Mouse (Mus musculus) limb, embryonic 14.5 days (tissue): ENCODE data around the gene Tmsb15b2. TPM values are rescaled to one million over a fixed set of nuclear protein-coding genes. Genes with fewer than 3 reads are reported as not detected.
"Not testable (repeated sequence)": the region's sequence is repeated elsewhere in the genome, so short reads cannot be mapped to it uniquely, and the experiment has no call there.

Source experiments
- ATAC-seq: fragments of 200-750 bp; cut with Nextera tagmentation; 2 replicates; pipeline ENCODE4 v1.8.0; 2017; ENCODE audit warnings: low read depth, moderate number of reproducible peaks, moderate TSS enrichment; ENCODE audit not compliant: low FRiP score
- DNase-seq: peaks from one replicate; pipeline ENCODE4 v3.0.0-alpha.2; 2015; ENCODE audit warnings: low spot score
- H3K27ac ChIP-seq: fragments of 300-500 bp; sonication (generic); replicated peaks from 2 replicates; pipeline ENCODE4 v1.5.1; 2014; ENCODE audit warnings: low read depth, mild to moderate bottlenecking, low read length, moderate library complexity, mixed read lengths
- H3K27me3 ChIP-seq: fragments of 300-500 bp; sonication (generic); 2 replicates; pipeline ENCODE4 v1.6.1; 2014; ENCODE audit warnings: low read length, mixed read lengths; ENCODE audit not compliant: control insufficient read depth, insufficient read depth
- H3K36me3 ChIP-seq: fragments of 300-500 bp; sonication (generic); 2 replicates; pipeline ENCODE4 v1.6.1; 2014; ENCODE audit warnings: mild to moderate bottlenecking, low read length, moderate library complexity, mixed read lengths; ENCODE audit not compliant: control insufficient read depth, insufficient read depth
- H3K4me1 ChIP-seq: fragments of 300-500 bp; sonication (generic); 2 replicates; pipeline ENCODE4 v1.6.1; 2014; ENCODE audit warnings: antibody characterized with exemption, low read length, mixed read lengths; ENCODE audit not compliant: control insufficient read depth, insufficient read depth
- H3K4me2 ChIP-seq: fragments of 300-500 bp; sonication (generic); replicated peaks from 2 replicates; pipeline ENCODE4 v1.6.1; 2014; ENCODE audit warnings: low read depth, mild to moderate bottlenecking, low read length, moderate library complexity; ENCODE audit not compliant: severe bottlenecking
- H3K4me3 ChIP-seq: fragments of 300-500 bp; sonication (generic); replicated peaks from 2 replicates; pipeline ENCODE4 v1.5.1; 2014; ENCODE audit warnings: low read length
- H3K9ac ChIP-seq: fragments of 300-500 bp; sonication (generic); 2 replicates; pipeline ENCODE4 v1.6.1; 2014; ENCODE audit warnings: mild to moderate bottlenecking, low read depth, low read length, moderate library complexity; ENCODE audit not compliant: severe bottlenecking
- H3K9me3 ChIP-seq: fragments of 300-500 bp; sonication (generic); 2 replicates; pipeline ENCODE4 v1.6.1; 2016; ENCODE audit warnings: low read length; ENCODE audit not compliant: control insufficient read depth
- POLR2A ChIP-seq: fragments of 200-500 bp; IDR thresholded peaks from 2 replicates; pipeline ENCODE4 v1.8.0; 2012; ENCODE audit warnings: inconsistent platforms, mild to moderate bottlenecking, moderate library complexity, borderline replicate concordance; ENCODE audit not compliant: insufficient read depth, insufficient read length; ENCODE audit errors: extremely low read depth
- WGBS: fragments of 180-500 bp; shearing (Covaris S2); extraction: QIAGEN DNeasy Blood & Tissue Kit; methylation state at CpG from one replicate; pipeline ENCODE4 v1.1.7; 2014; 5-methylcytosine and 5-hydroxymethylcytosine counted together
- polyA plus RNA-seq, 2 experiments: library from polyadenylated mRNA; depleted of rRNA in 1 of 2; stranded (reverse) in 1 of 2; unstranded in 1 of 2; fragments of >200 nt; fragmentation: Nextera tagmentation in 1 of 2; extraction: Ambion mirVana in 1 of 2; gene quantifications; 2 replicates each; pipeline versions ENCODE4 v1.2.1 to v1.2.3; 2012 to 2014

Tmsb15b2 gene
- polyA plus RNA-seq (2012; rRNA removed) (13.4 and 19.8 TPM in 2 replicates), polyA plus RNA-seq (2014; fragmentation: Nextera tagmentation; extraction: Ambion mirVana) (51.9 and 55.5 TPM in 2 replicates)

GRCm38 (mm10) chrX:136975397-136975796, at the start of gene Tmsb15b2:
Gene Tmsb15b2 (minus strand): TSS chrX:136975497.
- H3K4me3 ChIP-seq, result peak within 1 kb of the TSS; percentile 41
- not testable (repeated sequence) for H3K4me1 ChIP-seq, H3K27ac ChIP-seq, ATAC-seq, H3K27me3 ChIP-seq, DNase-seq, H3K9me3 ChIP-seq, H3K36me3 ChIP-seq
- 84% methylated on average over 6 of the region's 6 CpGs for WGBS
- H3K9ac ChIP-seq, result peak within 1 kb of the TSS; percentile 50; the same call in 1 of the 2 replicates
- H3K4me2 ChIP-seq, result peak within 1 kb of the TSS; percentile 47

GRCm38 (mm10) chrX:137019310-137019709, 44.0 kb upstream of the Tmsb15b2 start:
- H3K27ac ChIP-seq, result no peak overlapping the region
- H3K4me3 ChIP-seq, result no peak overlapping the region
- H3K36me3 ChIP-seq, result no peaks in the 10 kb centered on the region; the same call in 1 of the 2 replicates
- H3K9ac ChIP-seq, result no peak overlapping the region
- 10% methylated on average over 1 of the region's 1 CpGs for WGBS
- H3K9me3 ChIP-seq, result no peaks in the 10 kb centered on the region
- no peak overlapping the region for H3K4me2 ChIP-seq
- peak; percentile 64 for DNase-seq
- TF ChIP-seq POLR2A, result no peak
- no peaks in the 10 kb centered on the region for H3K4me1 ChIP-seq
- peak; percentile 30; the same call in 1 of the 2 replicates for ATAC-seq
- no peaks in the 10 kb centered on the region for H3K27me3 ChIP-seq

- Histone ChIP-seq H3K27me3 (no peaks in the 10 kb centered on the region), H3K9me3 (no peaks in the 10 kb centered on the region), H3K4me1 (no peaks in the 10 kb centered on the region), H3K36me3 (peaks cover 4% of the 10 kb centered on the region), H3K9ac (no peak overlapping the region), H3K4me2 (no peak overlapping the region), H3K27ac (no peak overlapping the region), H3K4me3 (no peak overlapping the region)
- ATAC-seq (no peak), DNase-seq (no peak)
- 33% methylated on average over 1 of the region's 1 CpGs for WGBS
- TF ChIP-seq POLR2A, result no peak
These were observed 42.4 kb upstream of the Tmsb15b2 start for GRCm38 (mm10) chrX:137017668-137018067.

- TF ChIP-seq POLR2A, result no peak
- no peak overlapping the region for H3K27ac ChIP-seq
- H3K9ac ChIP-seq, result no peak overlapping the region
- DNase-seq, result peak; percentile 72
- no peaks in the 10 kb centered on the region for H3K27me3 ChIP-seq
- H3K4me3 ChIP-seq, result no peak overlapping the region
- H3K4me2 ChIP-seq, result no peak overlapping the region
- H3K4me1 ChIP-seq, result no peaks in the 10 kb centered on the region
- peaks cover 8% of the 10 kb centered on the region; the same call in 1 of the 2 replicates for H3K36me3 ChIP-seq
- 0 out of 2 replicates have a peak, but pooled peaks have one; percentile 53 for ATAC-seq
- H3K9me3 ChIP-seq, result no peaks in the 10 kb centered on the region
- 53% methylated on average over 6 of the region's 6 CpGs for WGBS
These were observed 39.9 kb upstream of the Tmsb15b2 start for GRCm38 (mm10) chrX:137015099-137015709.

- ATAC-seq (no peak), DNase-seq (no peak)
- no peaks in the 10 kb centered on the region for H3K4me1 ChIP-seq
- WGBS, result 75% methylated on average over 2 of the region's 2 CpGs
- H3K4me2 ChIP-seq, result no peak overlapping the region
- H3K9ac ChIP-seq, result no peak overlapping the region
- H3K9me3 ChIP-seq, result no peaks in the 10 kb centered on the region
- no peak overlapping the region for H3K4me3 ChIP-seq
- H3K27me3 ChIP-seq, result peaks cover 7% of the 10 kb centered on the region; the same call in 1 of the 2 replicates
- TF ChIP-seq POLR2A, result no peak
- no peak overlapping the region for H3K27ac ChIP-seq
- no peaks in the 10 kb centered on the region for H3K36me3 ChIP-seq
These were observed 21.0 kb upstream of the Tmsb15b2 start for GRCm38 (mm10) chrX:136996256-136996655.
